Mouse (Mus musculus) lung, postnatal 36 days (tissue): ENCODE data around the gene Slc1a1.
A peak's percentile ranks its signal among the peaks of the same experiment; 100 is the strongest.

Experiments used
- DNase-seq: peaks from one replicate; pipeline ENCODE4 v3.0.0; 2022; ENCODE audit warnings: mixed read lengths

Gene Slc1a1

DNA sequence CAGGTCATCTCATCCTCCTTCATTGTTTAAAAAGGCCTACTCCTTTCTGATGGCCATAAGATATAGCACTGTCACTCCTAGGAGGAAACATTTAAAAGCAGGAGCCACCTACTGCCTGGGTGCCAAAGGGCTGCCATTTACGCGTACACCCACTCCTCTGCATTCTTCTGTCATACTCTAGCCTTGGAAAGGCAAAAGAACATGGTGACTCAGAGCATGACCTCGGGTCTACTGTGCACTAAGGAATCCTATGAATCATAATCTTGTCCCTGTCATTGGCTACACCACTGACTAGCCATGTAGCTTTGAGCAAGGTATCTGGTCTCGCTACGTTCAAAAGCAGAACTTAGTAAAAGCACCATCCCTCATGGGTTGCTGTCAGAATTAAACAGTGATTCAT is 91.5 kb downstream of the Slc1a1 start:
- DNase-seq = no peak

- DNase-seq = no peak
These were observed 92.5 kb downstream of the Slc1a1 start for GRCm38 (mm10) chr19:28927396-28927795.

- DNase-seq = no peak
These were observed 94.2 kb downstream of the Slc1a1 start for GRCm38 (mm10) chr19:28929034-28929433.

- no peak for DNase-seq
These were observed 100.0 kb downstream of the Slc1a1 start for GRCm38 (mm10) chr19:28934897-28935296.

GRCm38 (mm10) chr19:28940135-28940874 is 105.5 kb downstream of the Slc1a1 start:
- peak; percentile 79 for DNase-seq

GRCm38 (mm10) chr19:28941271-28941670 is 106.4 kb downstream of the Slc1a1 start:
- DNase-seq = no peak

- DNase-seq = no peak
These were observed 111.9 kb downstream of the Slc1a1 start for GRCm38 (mm10) chr19:28946782-28947181.

DNA sequence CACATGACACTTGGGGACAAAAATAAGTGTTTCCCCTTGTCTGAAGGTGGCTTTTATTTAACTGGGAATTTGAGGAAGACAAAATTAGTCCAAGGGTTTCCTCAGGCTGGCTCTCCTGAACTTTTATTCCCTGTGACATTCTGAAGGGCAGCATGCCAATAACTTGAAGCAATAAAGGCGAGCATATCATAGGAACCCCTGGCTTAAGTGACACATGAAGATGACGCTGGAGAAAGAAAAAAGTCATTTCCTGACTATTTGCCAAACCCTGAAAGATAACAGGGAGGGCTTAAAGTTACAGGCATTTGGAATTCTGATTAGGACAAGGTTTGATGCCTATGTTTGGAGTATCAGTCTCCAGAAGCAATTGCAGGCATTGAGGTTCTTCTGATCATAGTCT is 112.5 kb downstream of the Slc1a1 start:
- DNase-seq = no peak

- no peak for DNase-seq
These were observed 116.4 kb downstream of the Slc1a1 start for GRCm38 (mm10) chr19:28951251-28951650.

- peak; percentile 35 for DNase-seq
These were observed 128.3 kb downstream of the Slc1a1 start for GRCm38 (mm10) chr19:28963113-28963512.

DNA sequence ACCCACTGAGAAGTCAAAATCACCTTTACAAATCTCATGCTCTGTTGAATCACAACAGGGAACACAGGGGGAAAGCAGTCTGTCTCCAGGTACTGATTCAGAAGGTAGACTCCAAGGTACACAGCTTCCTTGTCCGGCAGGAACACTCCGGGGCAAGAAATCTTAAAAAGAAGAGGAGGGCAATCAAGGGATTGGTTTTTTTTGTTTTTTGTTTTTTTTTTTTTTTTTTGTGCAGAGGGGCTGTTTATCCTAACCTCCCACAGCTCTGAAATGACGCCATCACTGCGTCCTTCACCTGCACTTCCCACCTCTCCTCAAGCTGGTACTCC is 128.6 kb downstream of the Slc1a1 start:
- no peak for DNase-seq
